Mouse (Mus musculus): ENCODE measurements around the gene Mdc1.
A peak's percentile ranks its signal among the peaks of the same experiment; 100 is the strongest.
"Not testable (repeated sequence)": the region's sequence is repeated elsewhere in the genome, so short reads cannot be mapped to it uniquely, and the experiment has no call there.

Gene Mdc1

DNA sequence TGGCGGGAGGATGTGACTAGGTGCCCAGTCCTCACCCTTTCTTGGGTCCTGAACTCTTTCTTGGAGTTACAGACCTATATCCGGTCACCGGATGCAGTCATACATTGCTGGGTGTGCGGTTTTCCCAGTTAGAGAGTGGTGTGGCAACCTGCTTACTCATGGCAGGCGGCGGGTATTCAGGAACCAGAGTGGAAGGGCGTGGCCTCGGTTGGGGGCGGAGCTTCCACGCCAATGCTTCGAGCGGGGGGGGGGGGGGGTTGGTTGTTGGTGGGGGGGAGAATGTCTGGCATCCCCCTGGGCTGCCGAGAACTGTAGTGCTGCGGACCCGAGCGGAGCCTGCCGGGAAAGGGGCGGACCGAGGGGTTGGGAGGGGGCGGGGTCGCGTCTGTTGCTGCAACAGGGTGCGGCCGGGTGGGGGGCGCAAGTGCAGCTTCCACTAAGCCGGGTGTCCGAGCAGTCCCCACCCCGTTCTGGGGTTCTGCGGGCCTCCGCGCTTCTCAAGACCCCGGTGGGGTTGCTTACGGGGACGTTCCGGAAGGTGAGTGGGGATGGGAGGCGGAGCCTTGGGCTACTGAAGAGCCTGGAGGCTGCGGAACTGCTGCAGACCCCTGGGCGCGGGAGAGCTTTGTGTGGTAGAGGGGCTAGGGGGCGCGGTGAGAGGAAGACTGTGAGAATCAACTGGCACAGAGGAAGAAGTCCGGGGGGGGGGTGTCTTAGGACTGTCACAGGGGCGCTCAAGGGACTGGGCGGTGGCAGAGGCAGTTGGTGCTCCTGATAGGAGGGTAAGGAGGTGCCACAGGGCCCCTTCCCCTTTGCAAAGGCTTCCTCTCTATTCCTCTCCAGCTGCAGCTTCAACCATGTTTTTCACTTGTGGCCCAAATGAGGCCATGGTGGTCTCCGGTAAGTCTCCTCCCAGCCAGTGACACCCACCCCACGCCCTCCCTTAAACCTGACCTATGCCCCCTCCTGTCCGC is 18.1 kb upstream of the Mdc1 start, which contains the start of gene Flot1:
Flot1 (plus strand) TSS at position 267 of the 974 bp plus-strand sequence.
- peak; percentile 70 to 81 for DNase-seq (ENCODE audit: low spot score in 2 of 2)

DNA sequence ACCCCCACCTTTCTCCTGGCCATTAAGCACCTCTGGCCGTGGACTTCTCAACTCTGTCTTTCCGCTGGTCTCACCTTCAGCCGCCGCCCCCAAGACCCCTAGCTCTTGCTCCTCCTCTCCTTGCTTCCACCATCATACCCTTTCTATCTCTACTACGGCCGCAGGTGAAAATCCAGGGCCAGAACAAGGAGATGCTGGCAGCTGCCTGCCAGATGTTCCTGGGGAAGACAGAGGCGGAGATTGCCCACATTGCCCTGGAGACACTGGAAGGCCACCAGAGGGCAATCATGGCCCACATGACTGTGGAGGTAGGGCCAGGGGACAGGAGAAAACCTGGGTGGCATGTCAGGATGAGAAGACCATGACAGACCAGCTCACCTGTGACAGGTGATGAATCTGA is 16.9 kb upstream of the Mdc1 start:
- no peak for DNase-seq (ENCODE audit: low spot score in 2 of 2)

DNA sequence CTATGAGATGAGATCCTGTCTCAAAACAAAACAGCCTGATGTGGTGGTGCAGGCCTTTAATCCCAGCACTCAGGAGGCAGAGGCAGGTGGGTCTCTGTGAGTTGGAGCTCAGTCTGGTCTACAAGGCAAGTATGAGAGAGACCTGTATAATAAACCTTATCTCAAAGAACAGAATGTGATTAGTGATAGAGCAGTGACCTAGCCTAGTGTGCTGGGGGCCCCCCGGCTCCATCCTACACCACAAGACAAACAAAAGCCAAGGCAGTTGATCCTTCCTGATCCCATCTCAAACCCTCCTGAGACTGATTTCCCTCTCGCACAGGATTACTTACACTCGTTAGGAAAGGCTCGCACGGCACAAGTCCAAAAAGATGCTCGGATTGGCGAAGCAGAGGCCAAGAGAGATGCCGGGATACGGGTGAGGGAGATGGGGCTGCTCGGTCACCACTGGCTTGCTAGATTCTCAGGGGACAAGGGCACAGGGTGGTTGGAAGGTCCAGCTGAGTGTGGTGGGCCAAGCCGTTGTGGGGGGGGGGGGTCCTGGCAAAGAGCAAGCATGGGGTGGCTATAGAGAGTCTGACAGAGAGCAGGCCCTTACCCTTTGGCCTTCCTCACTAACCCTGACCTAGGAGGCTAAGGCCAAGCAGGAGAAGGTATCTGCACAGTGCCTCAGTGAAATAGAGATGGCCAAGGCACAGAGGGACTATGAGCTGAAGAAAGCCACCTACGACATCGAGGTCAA is 16.0 kb upstream of the Mdc1 start:
- DNase-seq (ENCODE audit: low spot score in 2 of 2), result no peak

DNA sequence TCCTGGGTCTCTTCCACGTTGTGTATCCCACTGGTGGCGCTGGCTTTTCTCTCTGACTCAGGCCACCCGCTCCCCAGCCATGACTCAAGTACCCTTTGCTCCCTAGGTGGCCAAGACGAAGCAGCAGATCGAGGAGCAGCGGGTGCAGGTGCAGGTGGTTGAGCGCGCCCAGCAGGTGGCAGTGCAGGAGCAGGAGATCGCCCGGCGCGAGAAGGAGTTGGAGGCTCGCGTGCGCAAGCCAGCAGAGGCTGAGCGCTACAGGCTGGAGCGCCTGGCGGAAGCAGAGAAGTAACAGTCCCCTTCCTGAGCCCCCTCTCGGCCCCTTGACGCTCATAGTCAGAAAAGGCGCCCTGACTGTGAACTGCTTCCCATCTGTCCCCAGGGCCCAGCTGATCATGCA is 11.6 kb upstream of the Mdc1 start:
- DNase-seq (ENCODE audit: low spot score in 2 of 2), result peak; percentile 88 to 90

DNA sequence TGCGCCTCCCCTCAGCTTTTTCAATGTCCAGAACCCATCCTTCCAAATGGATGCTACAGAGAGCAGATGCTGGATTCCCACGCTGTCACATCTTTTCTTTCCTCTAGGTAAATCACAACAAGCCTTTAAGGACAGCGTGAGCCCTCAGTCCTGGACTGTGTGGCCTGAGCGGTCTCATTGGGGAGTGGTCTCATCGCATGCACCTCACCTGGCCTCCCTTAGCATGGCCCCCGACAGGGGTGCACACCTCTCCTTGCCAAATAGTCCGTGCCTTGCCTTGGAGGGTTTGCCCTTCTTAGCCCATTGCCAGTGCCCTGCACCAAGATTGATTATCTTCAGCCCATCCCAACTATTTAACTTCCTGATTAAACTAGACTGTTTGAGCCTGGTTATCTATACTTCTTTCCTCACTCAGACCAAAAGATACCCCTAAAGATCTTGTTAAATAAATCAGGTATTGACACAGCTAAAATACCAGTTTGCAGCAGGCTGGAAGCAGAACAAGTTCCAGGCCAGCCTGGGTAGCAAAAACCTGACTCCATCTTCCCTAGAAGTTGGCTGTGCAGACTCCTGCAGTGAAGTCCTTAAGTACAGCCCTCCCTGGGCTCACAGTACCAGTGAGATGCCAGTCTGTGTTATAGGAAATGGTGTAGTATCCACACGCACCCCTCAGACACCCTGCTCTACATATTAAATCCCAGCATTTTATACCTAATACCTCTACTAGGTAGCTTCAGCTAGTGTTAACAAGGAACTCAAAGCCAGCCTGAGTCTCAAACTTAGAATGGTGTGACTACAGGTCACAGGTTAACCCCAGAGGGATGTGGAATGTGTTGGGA is 8.7 kb upstream of the Mdc1 start:
- no peak for DNase-seq (ENCODE audit: low spot score in 2 of 2)

DNA sequence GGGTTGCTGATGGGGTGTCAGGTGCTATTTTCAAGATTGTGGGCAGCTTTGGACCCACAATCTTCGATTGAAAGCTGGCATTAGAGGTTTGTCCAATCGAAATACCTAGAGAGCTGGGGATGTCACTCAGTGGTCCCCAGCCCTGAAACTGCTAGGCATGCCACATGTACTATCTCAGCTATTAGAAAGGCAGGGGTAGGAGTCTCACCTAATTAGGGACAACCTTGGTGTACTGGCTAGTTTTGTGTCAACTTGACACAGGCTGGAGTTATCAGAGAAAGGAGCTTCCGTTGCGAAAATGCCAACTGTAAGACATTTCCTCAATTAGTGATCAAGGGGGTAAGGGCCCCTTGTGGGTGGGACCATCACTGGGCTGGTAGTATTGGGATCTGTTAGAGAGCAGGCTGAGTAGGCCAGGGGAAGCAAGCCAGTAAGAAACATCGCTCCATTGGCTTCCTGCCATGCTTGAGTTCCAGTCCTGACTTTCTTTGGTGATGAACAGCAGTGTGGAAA is 8.0 kb upstream of the Mdc1 start:
- DNase-seq (ENCODE audit: low spot score in 2 of 2), result no peak

DNA sequence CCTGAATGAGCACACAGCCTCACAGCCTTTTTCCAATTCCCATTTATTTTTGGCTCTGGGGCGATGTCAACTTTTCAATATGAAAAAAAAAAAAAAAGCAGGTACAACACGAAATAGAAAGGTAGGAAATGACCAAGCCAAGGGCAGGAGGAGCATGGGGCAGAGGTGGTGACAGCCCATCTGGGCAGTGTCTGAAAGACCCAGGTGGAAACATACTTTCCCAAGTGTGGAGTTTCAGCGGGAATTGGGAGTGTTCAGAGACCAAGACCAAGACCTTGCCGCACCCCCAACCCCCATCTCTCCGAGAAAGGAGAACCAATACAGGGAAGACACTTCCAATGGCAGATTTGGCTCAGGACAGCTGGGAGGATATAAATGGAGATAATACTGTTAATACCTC is 7.4 kb upstream of the Mdc1 start:
- DNase-seq (ENCODE audit: low spot score in 2 of 2), result no peak

DNA sequence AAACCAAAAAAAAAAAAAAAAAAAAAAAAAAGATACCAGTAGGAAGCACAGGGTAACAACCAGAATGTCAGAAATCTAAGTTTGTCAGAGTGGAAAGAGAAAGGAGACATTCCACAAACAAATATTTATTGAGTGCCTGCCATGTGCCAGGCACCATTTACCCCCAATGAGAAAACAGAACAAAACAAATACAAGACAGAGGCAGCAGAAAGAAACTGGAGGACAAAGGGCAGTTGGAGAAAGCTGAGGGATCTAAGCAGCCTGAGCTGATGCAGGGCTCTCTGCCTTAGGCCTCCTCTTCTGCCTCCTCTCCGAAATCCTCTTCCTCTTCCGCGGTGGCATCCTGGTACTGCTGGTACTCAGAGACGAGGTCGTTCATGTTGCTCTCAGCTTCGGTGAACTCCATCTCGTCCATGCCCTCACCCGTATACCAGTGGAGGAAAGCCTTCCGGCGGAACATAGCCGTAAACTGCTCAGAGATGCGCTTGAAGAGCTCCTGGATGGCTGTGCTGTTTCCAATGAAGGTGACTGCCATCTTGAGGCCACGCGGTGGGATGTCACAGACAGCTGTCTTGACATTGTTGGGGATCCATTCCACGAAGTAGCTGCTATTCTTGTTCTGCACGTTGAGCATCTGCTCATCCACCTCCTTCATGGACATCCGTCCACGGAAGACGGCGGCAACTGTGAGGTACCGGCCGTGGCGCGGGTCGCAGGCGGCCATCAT is 6.5 kb upstream of the Mdc1 start:
- peak in 1 of 2 experiments; percentile 56 for DNase-seq (ENCODE audit: low spot score in 2 of 2)

DNA sequence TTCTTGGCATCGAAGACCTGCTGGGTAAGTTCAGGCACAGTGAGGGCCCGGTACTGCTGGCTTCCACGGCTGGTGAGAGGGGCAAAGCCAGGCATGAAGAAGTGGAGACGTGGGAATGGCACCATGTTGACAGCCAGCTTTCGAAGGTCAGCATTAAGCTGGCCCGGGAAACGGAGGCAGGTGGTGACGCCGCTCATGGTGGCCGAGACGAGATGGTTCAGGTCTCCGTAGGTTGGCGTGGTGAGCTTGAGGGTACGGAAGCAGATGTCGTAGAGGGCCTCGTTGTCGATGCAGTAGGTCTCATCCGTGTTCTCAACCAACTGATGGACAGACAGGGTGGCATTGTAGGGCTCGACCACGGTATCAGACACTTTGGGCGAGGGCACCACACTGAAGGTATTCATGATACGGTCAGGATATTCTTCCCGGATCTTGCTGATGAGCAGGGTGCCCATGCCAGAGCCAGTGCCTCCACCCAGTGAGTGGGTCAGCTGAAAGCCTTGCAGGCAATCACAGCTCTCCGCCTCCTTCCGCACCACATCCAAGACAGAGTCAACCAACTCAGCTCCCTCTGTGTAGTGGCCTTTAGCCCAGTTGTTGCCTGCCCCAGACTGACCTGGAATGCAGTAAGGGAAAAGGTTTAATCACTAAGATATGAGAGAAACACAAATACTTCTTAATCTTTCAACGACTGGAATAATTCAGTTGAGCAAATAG is 5.7 kb upstream of the Mdc1 start:
- no peak for DNase-seq (ENCODE audit: low spot score in 2 of 2)

DNA sequence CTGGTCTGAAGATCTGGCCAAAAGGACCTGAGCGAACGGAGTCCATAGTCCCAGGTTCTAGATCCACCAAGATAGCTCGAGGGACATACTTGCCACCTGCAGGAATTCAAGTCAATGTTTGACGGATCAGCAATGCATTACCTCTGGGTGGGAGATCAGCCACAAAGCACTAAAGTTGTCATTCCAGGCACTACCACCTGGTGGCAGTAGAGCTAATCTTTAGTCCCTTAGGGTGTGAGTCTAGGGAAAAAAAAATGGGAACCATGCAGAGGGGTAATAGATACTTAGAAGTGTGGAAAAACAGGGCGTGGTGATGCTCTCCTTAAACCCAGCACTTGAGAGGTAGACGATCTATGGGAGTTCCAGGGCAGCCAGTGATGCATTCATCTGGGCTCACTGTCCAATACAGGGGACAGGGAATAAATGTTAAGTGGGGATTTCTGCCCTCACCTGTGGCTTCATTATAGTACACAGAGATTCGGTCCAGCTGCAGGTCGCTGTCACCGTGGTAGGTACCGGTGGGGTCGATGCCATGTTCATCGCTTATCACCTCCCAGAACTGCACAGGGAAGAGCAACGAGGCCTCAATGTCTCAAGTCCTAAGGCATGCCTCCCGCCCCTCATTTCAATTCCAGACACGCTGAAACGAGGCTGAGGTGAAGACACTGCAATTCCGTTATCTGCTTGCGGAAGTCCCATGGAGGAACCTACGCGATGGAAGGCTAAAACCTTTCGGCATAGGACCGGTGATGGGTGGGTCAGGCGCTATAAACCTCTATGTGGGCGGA is 4.9 kb upstream of the Mdc1 start:
- DNase-seq (ENCODE audit: low spot score in 2 of 2), result peak; percentile 93 to 94

DNA sequence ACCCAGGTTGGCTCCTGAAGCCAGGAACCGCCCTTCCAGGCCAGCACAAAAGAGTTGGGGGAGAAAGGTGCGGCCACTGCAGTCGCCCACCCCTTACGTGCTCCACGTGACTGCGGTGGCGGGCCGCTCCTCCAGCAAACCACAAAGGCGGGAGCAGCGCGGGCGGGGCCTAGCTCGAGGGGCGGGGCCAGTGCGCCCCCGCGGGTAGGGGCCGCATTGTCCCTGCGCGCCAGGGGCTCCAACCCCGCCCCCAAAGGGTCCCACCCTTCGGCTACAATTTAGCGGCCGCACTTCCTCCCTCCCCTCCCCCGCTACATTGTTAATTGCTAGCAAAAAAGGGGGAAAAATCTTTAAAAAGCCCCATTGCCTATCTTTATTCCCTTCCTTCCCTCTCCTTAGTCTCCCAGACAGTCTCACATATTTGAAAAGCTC is 4.3 kb upstream of the Mdc1 start:
- DNase-seq (ENCODE audit: low spot score in 2 of 2), result peak; percentile 80 to 81

DNA sequence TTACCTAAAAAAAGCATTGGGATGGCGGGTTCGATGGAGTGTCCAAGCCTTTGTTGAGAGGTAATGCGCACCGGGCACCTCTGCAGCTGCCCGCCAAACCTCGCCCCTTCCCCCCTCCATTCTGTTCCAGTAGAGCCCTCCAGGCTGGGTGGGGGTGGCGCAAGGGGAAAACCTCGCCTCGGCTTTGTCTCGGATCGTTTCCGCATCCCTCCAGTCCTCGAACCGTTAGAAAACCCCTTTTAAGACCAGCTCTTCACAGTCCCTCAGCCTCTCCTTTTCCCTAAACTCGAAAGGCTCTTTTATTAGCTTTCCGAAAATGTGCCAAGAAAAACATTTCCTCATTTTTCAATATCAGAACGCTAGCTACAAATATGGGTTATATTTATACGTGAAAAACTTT is 3.8 kb upstream of the Mdc1 start:
- peak in 1 of 2 experiments; percentile 53 for DNase-seq (ENCODE audit: low spot score in 2 of 2)

DNA sequence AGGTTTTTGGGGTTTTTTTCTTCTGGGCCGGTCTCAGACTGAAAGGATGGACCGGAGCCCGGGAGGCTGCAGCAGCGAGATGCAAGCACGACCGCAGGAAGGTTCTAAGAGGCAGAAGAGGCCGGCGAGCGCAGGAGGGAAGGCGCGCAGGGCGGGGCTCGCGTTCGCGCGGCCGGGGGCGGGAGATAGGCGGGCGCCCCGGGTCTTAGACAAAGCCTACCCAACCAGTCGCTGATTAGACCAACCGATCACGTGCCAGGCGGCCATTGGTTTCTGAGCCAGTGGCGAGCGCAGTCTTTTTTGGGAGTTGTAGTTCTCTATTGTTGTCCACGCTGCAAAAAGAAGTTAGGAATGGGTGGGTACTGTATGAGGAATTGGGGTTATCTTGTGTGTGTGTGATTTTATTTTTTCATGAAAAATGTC is 3.2 kb upstream of the Mdc1 start, which contains the start of gene Tubb5:
Tubb5 (minus strand) TSS at position 185 of the 423 bp plus-strand sequence.
- DNase-seq (ENCODE audit: low spot score in 2 of 2), result peak; percentile 96 to 98

DNA sequence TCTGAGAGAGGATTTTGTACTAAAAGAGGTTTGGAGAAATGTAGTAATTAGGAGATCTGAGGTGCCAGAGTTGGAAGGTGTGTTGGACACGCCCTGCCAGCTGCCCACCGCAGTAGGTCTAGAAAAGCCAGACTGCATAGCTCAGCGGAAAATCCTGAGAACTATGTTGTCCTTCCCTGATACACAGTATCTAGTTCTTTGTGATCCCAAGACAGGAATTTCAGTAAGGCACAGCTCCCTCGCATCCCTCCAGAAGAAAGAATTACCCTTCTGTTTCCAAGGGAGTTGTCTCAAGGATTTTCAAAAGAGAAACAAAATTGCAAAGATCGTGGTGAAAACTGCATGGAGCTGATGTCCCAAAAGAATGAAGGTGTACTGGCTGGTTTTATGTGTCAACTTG is 2.7 kb upstream of the Mdc1 start:
- no peak for DNase-seq (ENCODE audit: low spot score in 2 of 2)

DNA sequence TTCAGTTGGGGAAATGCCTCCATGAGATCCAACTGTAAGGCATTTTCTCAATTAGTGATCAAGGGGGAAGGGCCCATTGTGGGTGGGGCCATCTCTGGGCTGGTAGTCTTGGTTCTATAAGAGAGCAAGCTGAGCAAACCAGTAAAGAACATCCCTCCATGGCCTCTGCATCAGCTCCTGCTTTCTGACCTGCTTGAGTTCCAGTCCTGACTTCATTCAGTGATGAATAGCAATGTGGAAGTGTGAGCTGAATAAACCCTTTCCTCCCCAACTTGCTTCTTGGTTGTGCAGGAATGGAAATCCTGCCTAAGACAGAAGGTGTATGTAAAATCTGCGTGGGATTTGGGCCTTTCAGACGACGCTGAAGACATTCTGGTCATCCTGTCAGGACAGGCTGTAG is 2.3 kb upstream of the Mdc1 start:
- not testable (repeated sequence) for DNase-seq (ENCODE audit: low spot score in 2 of 2)

DNA sequence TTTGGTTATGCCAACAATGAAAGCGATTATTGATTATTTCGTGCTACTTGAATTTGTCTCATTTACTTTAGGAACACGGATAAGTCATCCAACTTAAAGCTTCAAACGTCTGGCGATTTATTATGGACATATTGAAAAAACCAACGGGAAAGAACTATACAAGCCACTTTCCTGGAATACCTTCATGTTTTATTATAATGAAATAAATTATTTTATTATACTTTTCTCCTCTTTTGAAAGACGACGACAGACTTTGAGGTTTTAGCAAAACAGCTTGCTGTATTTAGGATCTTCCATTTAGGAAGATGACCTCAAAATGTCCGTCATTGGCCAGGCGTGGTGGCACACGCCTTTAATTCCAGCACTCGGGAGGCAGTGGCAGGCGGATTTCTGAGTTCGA is 754 bp upstream of the Mdc1 start:
- no peak for DNase-seq (ENCODE audit: low spot score in 2 of 2)

DNA sequence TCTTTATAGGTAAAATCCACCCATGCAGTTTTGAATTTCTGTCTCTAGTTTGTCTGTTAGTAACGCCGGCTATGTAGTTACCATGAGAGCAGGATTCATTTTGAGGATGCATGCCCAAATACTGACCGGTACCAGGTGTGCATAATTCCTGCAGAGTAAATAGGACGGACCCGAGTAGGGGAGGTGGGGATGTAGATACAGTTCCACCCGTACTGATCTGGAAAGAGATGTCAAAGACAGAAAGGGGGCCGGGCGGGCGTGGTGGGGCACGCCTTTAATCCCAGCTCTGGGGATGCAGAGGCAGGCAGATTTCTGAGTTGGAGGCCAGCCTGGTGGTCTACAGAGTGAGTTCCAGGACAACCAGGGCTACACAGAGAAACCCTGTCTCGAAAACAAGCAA is 691 bp downstream of the Mdc1 start:
- no peak for DNase-seq (ENCODE audit: low spot score in 2 of 2)

DNA sequence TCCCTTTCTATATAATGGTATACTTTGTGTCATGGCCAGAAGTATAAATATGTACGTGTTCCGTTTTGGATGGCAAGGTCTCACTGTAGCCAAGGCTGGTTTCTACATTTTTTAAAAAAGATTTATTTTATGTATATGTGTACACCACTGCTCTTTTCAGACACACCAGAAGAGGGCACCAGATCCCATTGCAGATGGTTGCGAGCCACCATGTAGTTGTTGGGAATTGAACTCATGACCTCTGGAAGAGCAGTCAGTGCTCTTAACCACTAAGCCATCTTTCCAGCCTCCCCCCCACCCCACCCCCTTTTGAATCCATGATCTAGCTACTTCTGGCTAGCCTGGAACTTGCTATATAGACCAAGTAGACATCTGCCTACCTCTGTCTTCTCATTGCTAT is 2.2 kb downstream of the Mdc1 start:
- DNase-seq (ENCODE audit: low spot score in 2 of 2), result no peak

DNA sequence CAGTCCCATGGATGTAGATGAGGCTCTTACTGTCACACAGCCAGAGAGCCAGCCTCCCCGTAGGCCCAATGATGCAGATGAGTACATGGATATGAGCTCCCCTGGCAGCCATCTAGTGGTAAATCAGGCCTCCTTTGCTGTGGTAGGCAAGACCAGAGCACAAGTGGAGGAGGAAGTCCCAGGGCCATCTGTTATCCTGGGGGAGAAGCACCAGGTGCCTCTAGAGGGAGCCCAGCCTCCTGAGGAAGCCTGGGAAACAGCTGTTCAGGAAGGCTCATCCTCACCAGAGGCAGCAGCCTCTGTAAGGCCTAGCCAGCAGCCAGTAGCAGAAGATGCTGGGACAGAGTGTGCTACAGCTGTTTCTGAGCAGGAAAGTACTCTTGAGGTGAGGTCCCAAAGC is 6.8 kb downstream of the Mdc1 start:
- DNase-seq (ENCODE audit: low spot score in 2 of 2), result no peak

All from right cerebral cortex, adult 2 months (tissue).